Mouse (Mus musculus) B cell, adult 2 months (primary cell): ENCODE results near the gene C530008M17Rik.

Experiments used
- DNase-seq, 2 experiments: peaks; one replicate each; pipeline ENCODE4 v3.0.0; 2022

The C530008M17Rik gene

DNA sequence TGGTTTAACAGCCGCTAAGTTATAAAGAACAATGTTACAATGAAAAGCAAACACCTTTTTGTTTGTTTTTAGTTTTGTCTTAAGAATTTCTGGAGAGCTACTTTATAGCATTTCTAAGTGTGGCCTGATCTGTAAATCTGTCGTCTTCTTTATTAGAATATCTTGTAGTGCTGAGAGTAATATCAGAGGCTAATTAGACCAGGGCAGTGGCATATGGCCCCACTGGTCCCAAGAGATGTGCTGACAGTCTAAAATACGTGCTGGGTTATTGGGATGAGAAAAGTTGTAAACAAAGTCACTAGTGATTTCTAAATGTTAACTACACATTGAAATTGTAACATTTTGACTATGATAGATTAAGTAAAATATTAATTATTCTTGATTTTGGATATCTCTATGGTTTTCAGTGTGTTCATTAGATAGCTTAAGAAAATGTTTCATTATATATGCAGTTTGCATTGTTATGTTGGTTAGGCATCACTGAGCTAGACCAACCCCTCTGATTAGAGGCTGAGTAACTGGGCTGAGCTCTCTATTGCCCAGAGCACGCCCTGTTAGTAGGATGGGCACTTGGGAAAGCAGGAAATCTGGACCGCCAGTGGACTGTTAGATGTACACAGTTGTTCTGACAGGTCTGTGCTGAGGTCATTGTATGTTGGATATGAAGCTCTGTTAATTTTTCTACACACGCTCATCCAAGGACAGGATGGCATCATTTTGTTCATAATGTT is 9.9 kb downstream of the C530008M17Rik start:
- no peak for DNase-seq

GRCm38 (mm10) chr5:76668118-76668517 is 11.8 kb downstream of the C530008M17Rik start:
- DNase-seq = no peak

DNA sequence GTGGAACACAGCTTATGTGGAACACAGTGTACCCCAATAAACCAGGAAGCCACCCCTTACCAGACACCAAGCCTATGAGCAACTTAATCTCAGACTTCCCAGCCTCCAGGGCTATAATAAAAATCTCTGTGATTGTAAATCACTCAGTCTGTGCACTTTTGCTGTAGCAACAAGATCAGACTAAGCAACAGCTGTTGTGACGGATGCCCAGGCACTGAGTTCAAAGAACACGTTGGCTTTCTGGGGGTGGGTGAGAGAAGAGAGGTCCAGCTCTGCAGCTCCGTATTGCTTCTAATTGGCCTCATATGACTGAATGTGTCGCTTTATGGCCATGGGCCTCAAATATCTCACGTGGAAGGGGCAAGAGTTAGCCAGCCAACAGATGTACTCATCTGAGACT is 12.2 kb downstream of the C530008M17Rik start:
- DNase-seq = no peak

DNA sequence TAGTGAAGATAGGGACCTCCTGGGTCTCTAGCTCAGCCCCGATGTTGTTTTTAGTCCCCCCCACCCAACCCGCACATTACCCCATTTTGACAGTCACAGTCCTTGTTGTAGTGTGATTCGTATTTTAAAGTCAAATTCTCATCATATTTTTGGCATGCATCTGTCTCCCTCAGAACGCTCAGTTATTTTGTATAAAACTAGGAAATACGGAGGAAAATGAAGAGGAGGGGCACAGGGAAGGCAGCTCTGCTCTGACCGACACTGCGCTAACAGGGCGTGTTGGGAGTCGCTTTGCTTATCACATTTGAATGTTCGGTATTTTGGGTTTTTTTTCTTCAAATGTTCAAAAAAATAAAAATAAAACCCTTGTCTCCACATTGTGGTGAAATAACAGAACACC is 13.9 kb downstream of the C530008M17Rik start:
- DNase-seq = no peak

GRCm38 (mm10) chr5:76674022-76674653 is 17.8 kb downstream of the C530008M17Rik start:
- no peak for DNase-seq

- no peak for DNase-seq
Observed at GRCm38 (mm10) chr5:76675369-76675768, 19.1 kb downstream of the C530008M17Rik start.

DNA sequence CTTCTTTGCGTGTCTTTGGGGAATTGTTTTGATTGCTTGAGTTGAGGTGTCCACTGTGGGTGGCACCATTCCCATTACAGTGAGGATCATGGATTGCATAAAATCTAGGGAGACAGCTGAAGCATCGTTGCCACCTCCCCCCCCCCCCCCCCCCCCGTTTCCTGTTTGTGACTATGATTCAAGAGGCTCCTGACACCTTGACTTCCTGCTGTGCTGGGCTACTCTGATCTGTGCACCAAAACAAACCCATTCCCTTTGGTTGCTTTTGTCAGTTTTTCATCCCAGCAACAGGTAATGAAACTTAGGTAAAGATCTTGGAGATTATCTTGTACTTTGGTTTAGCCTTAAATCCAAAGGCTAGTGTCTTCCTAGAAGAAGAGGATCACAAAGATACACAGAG is 24.6 kb downstream of the C530008M17Rik start:
- DNase-seq = no peak

- no peak for DNase-seq
Observed at GRCm38 (mm10) chr5:76681895-76682656, 25.8 kb downstream of the C530008M17Rik start.

- DNase-seq = no peak
Observed at GRCm38 (mm10) chr5:76683455-76683854, 27.1 kb downstream of the C530008M17Rik start.

DNA sequence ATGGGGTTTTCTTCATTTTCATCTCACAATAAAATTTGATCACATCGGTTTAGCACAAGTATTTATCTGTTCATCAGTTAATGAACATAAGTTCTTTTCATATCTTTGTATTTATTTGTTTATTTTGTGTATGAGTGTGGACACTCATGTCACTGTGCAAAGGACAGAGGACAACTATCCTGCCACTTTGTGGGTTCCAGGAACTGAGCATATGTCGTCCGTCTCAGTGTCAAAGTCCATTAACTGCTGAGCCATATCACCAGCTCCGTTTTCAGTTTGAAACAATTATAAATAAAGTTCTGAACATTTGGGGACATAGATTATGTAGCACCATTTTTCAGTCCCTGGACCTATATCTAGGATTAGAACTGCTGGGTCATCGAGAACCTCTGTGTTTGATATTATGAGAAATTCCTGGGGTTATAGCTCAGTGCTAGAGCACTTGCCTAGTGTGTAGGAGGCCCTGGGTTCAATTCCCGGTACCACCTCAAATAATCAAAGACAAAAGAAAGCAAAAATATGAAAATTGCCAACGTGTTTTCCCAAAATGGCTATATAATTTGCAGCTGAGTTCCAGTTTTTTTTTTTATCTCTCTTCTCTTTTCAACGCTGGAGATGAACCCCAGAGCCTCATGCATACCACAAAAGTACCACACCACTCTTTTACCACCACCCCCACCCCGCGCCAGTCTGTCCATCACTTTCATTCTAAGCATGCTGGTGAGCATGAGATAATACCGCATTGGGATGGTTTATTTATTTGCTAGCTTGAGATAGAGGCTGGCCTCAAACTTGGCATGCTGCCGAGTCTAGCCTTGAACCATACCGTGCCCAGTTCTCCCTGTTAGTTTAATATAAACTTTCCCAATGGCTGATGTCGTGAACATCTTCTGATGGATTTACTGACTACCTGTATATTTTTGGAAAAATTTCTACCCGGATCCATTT is 28.6 kb downstream of the C530008M17Rik start:
- DNase-seq = no peak

- DNase-seq = no peak
Observed at GRCm38 (mm10) chr5:76687961-76688600, 31.8 kb downstream of the C530008M17Rik start.

DNA sequence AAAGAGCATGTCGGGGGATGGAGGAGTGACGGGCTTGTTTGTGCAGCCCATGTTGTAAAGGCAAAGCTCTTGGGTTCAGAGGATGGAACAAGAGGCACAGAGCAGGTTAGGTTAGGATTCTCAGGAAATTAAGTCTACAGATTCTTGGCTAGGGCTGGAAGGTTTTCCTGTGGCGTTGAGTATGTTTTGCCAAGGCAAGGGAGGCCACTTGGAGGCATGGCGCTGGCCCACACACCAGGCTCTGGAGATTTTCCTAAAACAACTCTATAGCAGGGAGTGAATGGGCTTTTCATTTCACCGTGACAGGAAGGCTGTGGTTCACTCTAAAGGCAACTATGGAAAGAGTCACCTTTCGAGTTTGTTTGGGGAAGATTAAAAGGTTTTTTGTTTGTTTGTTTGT is 32.3 kb downstream of the C530008M17Rik start:
- no peak for DNase-seq

GRCm38 (mm10) chr5:76690177-76690593 is 33.9 kb downstream of the C530008M17Rik start:
- DNase-seq = no peak

GRCm38 (mm10) chr5:76691251-76691650 is 34.9 kb downstream of the C530008M17Rik start:
- no peak for DNase-seq

DNA sequence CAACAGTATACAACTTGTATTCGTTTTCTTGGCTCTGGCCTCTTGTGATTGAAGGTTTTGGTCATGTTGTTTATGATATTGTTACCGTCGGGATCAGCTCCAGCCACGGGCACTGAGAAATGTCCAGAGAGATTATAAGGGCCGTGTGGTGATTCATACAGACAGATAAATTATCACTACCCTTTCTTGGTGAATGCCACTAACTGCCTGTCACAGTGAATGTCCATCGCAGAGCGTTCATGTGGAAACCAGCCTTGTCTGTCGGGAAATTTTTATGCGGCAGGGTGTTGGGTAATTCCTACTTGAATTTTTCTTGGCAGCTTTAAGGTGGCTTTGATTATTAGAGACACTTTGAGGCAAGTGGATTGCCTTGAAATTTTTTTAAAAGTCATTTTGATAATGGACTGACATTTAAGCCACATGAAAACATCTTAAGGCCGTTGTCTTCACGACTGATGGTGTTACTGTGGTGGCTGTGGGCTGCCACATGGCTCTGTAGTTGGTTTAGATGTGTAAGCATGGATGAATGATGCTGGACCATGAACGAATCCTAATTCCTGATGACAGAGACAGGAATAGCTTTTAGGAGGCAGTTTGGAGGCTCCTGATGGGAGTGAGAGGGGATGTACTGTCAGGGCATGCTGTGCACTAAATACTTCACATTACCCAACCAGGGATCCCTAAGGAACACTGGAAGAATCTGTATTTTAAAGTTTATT is 35.6 kb downstream of the C530008M17Rik start:
- no peak for DNase-seq

- DNase-seq = no peak
Observed at GRCm38 (mm10) chr5:76697536-76697935, 41.2 kb downstream of the C530008M17Rik start.

DNA sequence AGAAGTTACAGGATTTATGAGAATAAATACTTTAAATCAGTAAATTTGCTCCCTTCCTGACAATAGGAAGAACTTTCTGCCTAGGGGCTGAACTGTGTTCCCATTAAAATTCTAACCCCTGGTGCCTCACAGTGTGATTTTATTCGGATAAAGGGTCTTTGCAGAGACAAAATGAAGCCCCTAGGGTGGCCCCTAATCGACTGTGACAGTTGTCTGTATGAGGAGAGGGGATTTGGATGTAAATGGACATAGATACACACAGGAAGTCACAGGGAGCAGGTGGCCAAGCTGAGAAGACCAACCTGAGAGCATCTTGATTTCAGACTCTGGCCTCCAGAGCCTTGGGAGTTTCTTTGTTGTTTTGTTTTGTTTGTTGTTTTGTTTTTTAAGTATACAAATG is 41.9 kb downstream of the C530008M17Rik start:
- no peak for DNase-seq

DNA sequence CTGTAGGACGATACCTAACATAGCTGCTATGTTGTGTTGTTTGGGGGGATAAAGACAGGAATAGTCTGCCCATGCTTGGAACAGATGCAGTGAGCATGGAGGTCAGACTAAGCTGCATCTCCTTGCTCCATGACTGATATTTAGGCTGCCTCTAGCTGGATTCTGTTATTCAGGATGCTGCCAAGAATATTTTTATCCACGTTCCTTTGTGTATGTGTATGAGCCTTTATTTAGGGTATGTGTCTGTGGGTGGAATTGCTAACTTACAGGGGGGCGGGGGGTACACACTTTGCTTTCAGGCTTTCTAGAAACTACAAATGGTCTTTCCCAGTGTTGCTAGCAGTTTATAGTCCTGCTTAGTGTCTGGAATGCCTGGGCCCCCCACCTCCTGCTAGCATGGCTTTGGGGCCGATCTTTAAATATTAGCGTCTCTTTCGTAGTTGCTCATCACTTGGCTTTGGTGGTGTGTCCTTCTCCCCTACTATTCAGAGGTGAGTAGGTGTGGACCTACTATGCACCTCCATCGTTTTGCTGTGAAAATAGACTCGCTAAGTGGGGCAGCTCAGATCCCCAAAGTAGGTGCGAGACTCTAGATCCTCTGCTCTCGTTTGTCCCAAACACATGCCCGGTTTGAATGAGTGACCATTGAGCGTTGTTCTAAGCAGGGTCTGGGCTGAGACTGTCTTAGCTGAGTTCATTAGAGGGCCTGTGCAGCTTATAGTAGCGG is 45.0 kb downstream of the C530008M17Rik start:
- no peak for DNase-seq

- no peak for DNase-seq
Observed at GRCm38 (mm10) chr5:76702104-76702503, 45.8 kb downstream of the C530008M17Rik start.

GRCm38 (mm10) chr5:76702646-76703045 is 46.3 kb downstream of the C530008M17Rik start:
- no peak for DNase-seq
